Mouse (Mus musculus) heart, embryonic 11.5 days (tissue): ENCODE results near the gene Snapc4. TPM values are rescaled to one million over a fixed set of nuclear protein-coding genes. Genes with fewer than 3 reads are reported as not detected.

Experiments used
- ATAC-seq: fragments of 200-750 bp; cut with Nextera tagmentation; replicated peaks from 2 replicates; pipeline ENCODE4 v1.8.0; 2017; ENCODE audit warnings: moderate library complexity; ENCODE audit not compliant: insufficient number of reproducible peaks, low FRiP score, low TSS enrichment
- H3K27ac ChIP-seq: fragments of 300-500 bp; sonication (generic); 2 replicates; pipeline ENCODE4 v1.5.1; 2014; ENCODE audit warnings: mild to moderate bottlenecking, low read depth, low read length
- H3K27me3 ChIP-seq: fragments of 300-500 bp; sonication (generic); 2 replicates; pipeline ENCODE4 v1.6.1; 2014; ENCODE audit warnings: mild to moderate bottlenecking, low read length, mixed read lengths; ENCODE audit not compliant: control insufficient read depth, insufficient read depth
- H3K36me3 ChIP-seq: fragments of 300-500 bp; sonication (generic); 2 replicates; pipeline ENCODE4 v1.6.1; 2014; ENCODE audit warnings: mild to moderate bottlenecking, low read length, moderate library complexity, mixed read lengths; ENCODE audit not compliant: control insufficient read depth, insufficient read depth
- H3K4me1 ChIP-seq: fragments of 300-500 bp; sonication (generic); 2 replicates; pipeline ENCODE4 v1.6.1; 2014; ENCODE audit warnings: low read length; ENCODE audit not compliant: control insufficient read depth, insufficient read depth
- H3K4me2 ChIP-seq: fragments of 300-500 bp; sonication (generic); 2 replicates; pipeline ENCODE4 v1.6.1; 2014; ENCODE audit warnings: mild to moderate bottlenecking, moderate library complexity
- H3K4me3 ChIP-seq: fragments of 300-500 bp; sonication (generic); 2 replicates; pipeline ENCODE4 v1.5.1; 2014; ENCODE audit warnings: low read depth, low read length
- H3K9ac ChIP-seq: fragments of 300-500 bp; sonication (generic); 2 replicates; pipeline ENCODE4 v1.6.1; 2014; ENCODE audit warnings: mild to moderate bottlenecking, low read depth, low read length, moderate library complexity
- H3K9me3 ChIP-seq: fragments of 300-500 bp; sonication (generic); replicated peaks from 2 replicates; pipeline ENCODE4 v1.6.1; 2016; ENCODE audit warnings: low read length; ENCODE audit not compliant: control insufficient read depth
- WGBS: fragments of 180-500 bp; shearing (Covaris S2); extraction: QIAGEN DNeasy Blood & Tissue Kit; methylation state at CpG from one replicate; pipeline ENCODE4 v1.1.7; 2014; ENCODE audit not compliant: insufficient replicate concordance; 5-methylcytosine and 5-hydroxymethylcytosine counted together
- polyA plus RNA-seq: library from polyadenylated mRNA; unstranded; fragments of >200 nt; fragmentation: Nextera tagmentation; extraction: Ambion mirVana; gene quantifications from 2 replicates; pipeline ENCODE4 v1.2.1, GENCODE M21; 2014

The Snapc4 gene
- polyA plus RNA-seq, 1 experiment from 2014 or later, result 16.8 TPM

DNA sequence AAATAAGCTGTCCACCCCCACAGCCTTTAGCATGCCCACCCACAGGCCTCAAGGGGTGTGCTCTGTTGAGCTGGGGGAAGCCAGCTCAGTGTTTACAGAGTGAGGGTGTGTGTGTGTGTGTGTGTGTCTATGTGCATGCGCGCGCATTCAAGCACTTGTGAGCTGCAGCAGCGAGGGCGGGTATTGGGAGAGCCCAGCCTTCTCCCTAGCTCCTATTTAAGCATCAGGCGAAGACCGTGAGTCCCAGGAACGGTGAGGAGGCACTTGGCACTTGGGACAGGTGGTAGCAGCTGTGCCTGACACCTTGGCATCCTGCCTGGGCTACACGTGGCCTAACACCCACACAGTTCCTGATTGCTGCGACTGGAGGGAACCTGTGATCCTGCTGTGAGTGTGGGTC lies 38.4 kb downstream of the Snapc4 start:
- peak overlapping the region; percentile 52 for H3K9ac ChIP-seq
- H3K4me2 ChIP-seq, result peak overlapping the region; percentile 14; the same call in 1 of the 2 replicates
- H3K27ac ChIP-seq, result peak overlapping the region; percentile 92
- peaks cover 26% of the 10 kb centered on the region for H3K36me3 ChIP-seq
- no peak overlapping the region for H3K4me3 ChIP-seq
- H3K4me1 ChIP-seq, result peaks cover 26% of the 10 kb centered on the region
- H3K27me3 ChIP-seq, result no peaks in the 10 kb centered on the region
- 54% methylated on average over 10 of the region's 10 CpGs for WGBS
- no peak for ATAC-seq
- H3K9me3 ChIP-seq, result no peaks in the 10 kb centered on the region

DNA sequence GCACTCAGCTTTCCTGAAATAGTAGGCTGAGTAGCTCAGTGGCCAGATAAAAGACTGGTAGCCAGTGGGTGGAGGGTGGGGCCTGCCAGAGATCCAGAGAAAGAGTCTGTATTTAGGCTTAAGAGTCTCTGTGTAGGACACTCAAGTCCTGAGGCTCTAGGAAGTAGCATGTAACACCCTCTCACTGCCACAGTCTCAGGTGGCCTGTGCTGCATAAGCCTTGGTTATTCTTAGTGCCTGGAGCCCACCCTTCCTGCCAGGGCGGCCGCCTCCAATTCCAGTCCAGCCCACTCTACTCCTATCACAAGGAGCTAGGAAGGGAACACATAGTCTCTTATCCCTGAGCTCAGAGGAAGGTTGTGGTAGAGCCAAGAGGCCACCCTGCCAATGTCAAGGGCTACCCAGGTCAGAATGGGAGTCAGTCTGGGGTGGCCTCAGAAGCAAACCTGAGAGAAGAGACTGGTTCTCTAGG lies 38.9 kb downstream of the Snapc4 start:
- H3K9ac ChIP-seq, result peak overlapping the region; percentile 46
- WGBS, result 74% methylated on average over 2 of the region's 2 CpGs
- ATAC-seq, result peak; percentile 50; the same call in 1 of the 2 replicates
- H3K4me1 ChIP-seq, result peaks cover 26% of the 10 kb centered on the region
- H3K36me3 ChIP-seq, result peaks cover 21% of the 10 kb centered on the region
- H3K27me3 ChIP-seq, result no peaks in the 10 kb centered on the region
- peak overlapping the region; percentile 14 for H3K4me2 ChIP-seq
- H3K4me3 ChIP-seq, result no peak overlapping the region
- no peaks in the 10 kb centered on the region for H3K9me3 ChIP-seq
- peak overlapping the region; percentile 92 for H3K27ac ChIP-seq

DNA sequence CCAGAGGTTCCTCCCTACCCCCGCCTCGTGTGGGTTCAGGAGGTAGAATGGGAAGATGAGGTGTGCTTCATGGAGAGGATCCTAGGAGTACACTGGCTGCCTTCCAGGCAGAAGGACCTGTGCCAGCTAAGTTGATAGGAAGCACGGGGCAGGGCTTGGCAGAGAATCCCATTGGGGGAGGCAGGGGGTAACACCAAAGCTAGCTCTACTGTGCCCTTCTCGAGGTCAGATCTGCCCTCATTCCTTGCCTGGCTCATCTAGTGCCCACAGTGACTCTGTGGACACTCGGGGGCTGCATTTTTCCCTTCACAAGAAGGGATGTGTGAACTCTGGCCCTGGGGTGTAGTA lies 41.3 kb downstream of the Snapc4 start:
- Histone ChIP-seq H3K27me3 (no peaks in the 10 kb centered on the region), H3K4me2 (no peak overlapping the region), H3K4me3 (no peak overlapping the region), H3K9ac (no peak overlapping the region), H3K27ac (no peak overlapping the region), H3K9me3 (no peaks in the 10 kb centered on the region), H3K36me3 (peaks cover 5% of the 10 kb centered on the region; the same call in 1 of the 2 replicates), H3K4me1 (peaks cover 26% of the 10 kb centered on the region)
- WGBS, result 81% methylated on average over 5 of the region's 5 CpGs
- ATAC-seq, result no peak

DNA sequence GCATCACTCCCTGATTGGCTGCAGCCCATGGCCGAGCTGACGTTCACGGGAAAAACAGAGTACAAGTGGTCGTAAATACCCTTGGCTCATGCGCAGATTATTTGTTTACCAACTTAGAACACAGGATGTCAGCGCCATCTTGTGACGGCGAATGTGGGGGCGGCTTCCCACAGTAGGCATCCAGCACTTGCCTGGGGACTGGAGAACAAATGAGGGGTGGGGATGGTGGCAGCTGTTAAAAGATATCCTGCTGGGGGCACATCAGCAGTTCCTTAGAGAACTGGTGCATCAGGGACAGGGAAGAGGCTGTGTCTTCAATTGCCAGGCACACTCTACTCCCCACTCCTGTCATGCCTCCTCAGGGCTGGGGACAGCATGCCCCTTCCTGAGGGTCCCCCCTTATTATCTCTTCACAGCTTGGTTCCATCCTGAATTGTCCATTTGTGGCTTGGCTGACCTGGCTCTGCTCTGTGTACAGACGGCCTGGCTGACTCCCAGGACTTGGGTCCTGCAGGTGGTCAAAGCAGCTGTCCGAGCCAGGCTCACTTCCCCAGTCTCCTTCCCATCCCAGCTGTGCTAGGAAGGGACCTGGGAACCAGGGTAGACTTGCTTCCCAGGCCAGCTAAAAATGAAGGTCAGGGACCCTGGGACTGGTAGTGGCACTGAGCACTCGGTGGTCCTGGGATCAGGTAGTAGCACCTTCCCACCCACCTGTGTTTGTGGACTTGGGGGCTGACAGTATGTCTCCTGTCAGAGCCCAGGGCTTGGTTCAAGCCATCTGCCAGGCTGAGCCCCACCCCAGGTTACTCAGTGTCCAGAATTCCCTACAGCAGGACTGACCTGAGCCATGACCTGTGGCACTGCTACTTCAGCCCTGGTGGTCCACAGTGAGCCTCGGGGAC lies 41.9 kb downstream of the Snapc4 start:
- no peaks in the 10 kb centered on the region for H3K9me3 ChIP-seq
- H3K27ac ChIP-seq, result no peak overlapping the region
- no peaks in the 10 kb centered on the region for H3K27me3 ChIP-seq
- no peak overlapping the region for H3K9ac ChIP-seq
- H3K36me3 ChIP-seq, result peaks cover 5% of the 10 kb centered on the region; the same call in 1 of the 2 replicates
- WGBS, result 90% methylated on average over 8 of the region's 13 CpGs
- H3K4me1 ChIP-seq, result peaks cover 26% of the 10 kb centered on the region
- no peak overlapping the region for H3K4me3 ChIP-seq
- H3K4me2 ChIP-seq, result no peak overlapping the region
- ATAC-seq, result no peak

DNA sequence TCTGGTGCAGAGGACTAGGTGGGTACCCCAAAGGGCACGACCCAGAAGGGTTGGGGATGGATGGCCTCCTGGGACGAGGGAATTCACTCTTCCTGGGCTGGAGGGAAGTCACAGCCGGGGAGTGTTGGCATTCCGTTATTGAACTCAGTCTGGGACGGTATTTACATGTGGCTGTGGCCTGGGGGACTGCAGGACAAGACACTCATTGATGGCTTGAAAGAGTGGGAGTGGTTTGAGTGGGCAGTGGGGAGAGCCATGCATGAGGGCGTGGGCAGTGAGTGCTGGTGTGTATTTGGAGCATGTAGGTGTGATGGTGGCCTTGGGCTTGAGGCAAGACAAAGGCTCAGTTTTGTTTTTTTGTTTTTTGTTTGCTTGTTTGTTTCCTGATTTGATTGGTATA lies 49.8 kb downstream of the Snapc4 start:
- Histone ChIP-seq H3K9ac (no peak overlapping the region), H3K27me3 (no peaks in the 10 kb centered on the region), H3K4me3 (no peak overlapping the region), H3K9me3 (no peaks in the 10 kb centered on the region), H3K4me2 (no peak overlapping the region), H3K36me3 (peaks cover 21% of the 10 kb centered on the region), H3K27ac (0 out of 2 replicates have a peak overlapping the region, but pooled peaks have one; percentile 29), H3K4me1 (peaks cover 9% of the 10 kb centered on the region)
- 74% methylated on average over 6 of the region's 6 CpGs for WGBS
- ATAC-seq, result no peak

- Histone ChIP-seq H3K4me1 (peaks cover 14% of the 10 kb centered on the region), H3K27ac (peak overlapping the region; percentile 76), H3K36me3 (peaks cover 27% of the 10 kb centered on the region), H3K27me3 (no peaks in the 10 kb centered on the region), H3K4me3 (no peak overlapping the region), H3K9me3 (no peaks in the 10 kb centered on the region), H3K4me2 (no peak overlapping the region), H3K9ac (no peak overlapping the region; the same call in 1 of the 2 replicates)
- no peak for ATAC-seq
- WGBS, result 80% methylated on average over 4 of the region's 4 CpGs
These were observed 50.4 kb downstream of the Snapc4 start for GRCm38 (mm10) chr2:26330056-26330468.

GRCm38 (mm10) chr2:26329402-26329801 lies 51.1 kb downstream of the Snapc4 start:
- Histone ChIP-seq H3K36me3 (peaks cover 29% of the 10 kb centered on the region), H3K27ac (peak overlapping the region; percentile 76), H3K9ac (no peak overlapping the region), H3K4me2 (no peak overlapping the region), H3K4me1 (peaks cover 16% of the 10 kb centered on the region), H3K9me3 (no peaks in the 10 kb centered on the region), H3K4me3 (no peak overlapping the region), H3K27me3 (no peaks in the 10 kb centered on the region)
- 49% methylated on average over 8 of the region's 8 CpGs for WGBS
- ATAC-seq, result 0 out of 2 replicates have a peak, but pooled peaks have one; percentile 52

DNA sequence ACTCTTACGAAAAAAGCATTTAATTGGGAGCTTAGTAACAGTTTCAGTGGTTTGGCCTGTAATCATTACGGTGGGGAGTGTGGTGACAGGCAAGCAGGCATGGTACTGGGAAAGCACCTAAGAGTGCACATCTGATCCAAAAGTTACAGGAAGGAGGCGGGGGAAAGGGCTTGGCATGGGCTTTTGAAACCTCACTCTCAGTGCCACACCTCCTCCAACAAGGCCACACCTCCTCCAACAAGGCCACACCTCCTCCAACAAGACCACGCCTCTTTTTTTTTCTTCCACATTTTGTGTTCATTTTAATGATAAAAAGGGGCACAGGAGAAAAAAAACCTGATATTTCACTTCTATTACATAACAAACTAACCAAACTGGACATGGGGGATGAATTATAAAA lies 52.6 kb downstream of the Snapc4 start:
- peaks cover 16% of the 10 kb centered on the region for H3K4me1 ChIP-seq
- no peak overlapping the region for H3K4me3 ChIP-seq
- 91% methylated on average over 4 of the region's 4 CpGs for WGBS
- no peak overlapping the region for H3K4me2 ChIP-seq
- no peak overlapping the region for H3K27ac ChIP-seq
- no peaks in the 10 kb centered on the region for H3K9me3 ChIP-seq
- H3K36me3 ChIP-seq, result peaks cover 40% of the 10 kb centered on the region
- H3K9ac ChIP-seq, result no peak overlapping the region
- no peak for ATAC-seq
- no peaks in the 10 kb centered on the region for H3K27me3 ChIP-seq
